Mouse (Mus musculus) hindbrain, embryonic 12.5 days (tissue): ENCODE measurements around the gene Clptm1l. TPM values are rescaled to one million over a fixed set of nuclear protein-coding genes. Genes with fewer than 3 reads are reported as not detected.
A peak's percentile ranks its signal among the peaks of the same experiment; 100 is the strongest.

Experiments used
- ATAC-seq: fragments of 200-750 bp; cut with Nextera tagmentation; 2 replicates; pipeline ENCODE4 v1.8.0; 2017; ENCODE audit warnings: moderate TSS enrichment; ENCODE audit not compliant: low FRiP score
- H3K27ac ChIP-seq: fragments of 300-500 bp; sonication (generic); 2 replicates; pipeline ENCODE4 v1.5.1; 2016; ENCODE audit warnings: mild to moderate bottlenecking
- H3K27me3 ChIP-seq: fragments of 300-500 bp; sonication (generic); 2 replicates; pipeline ENCODE4 v1.6.1; 2016; ENCODE audit warnings: mild to moderate bottlenecking
- H3K36me3 ChIP-seq: fragments of 300-500 bp; sonication (generic); 2 replicates; pipeline ENCODE4 v1.6.1; 2016; ENCODE audit warnings: mild to moderate bottlenecking
- H3K4me1 ChIP-seq: fragments of 300-500 bp; sonication (generic); 2 replicates; pipeline ENCODE4 v1.6.1; 2016
- H3K4me2 ChIP-seq: fragments of 300-500 bp; sonication (generic); replicated peaks from 2 replicates; pipeline ENCODE4 v1.6.1; 2016; ENCODE audit warnings: mild to moderate bottlenecking
- H3K4me3 ChIP-seq: fragments of 300-500 bp; sonication (generic); 2 replicates; pipeline ENCODE4 v1.5.1; 2016; ENCODE audit warnings: mild to moderate bottlenecking
- H3K9ac ChIP-seq: fragments of 300-500 bp; sonication (generic); 2 replicates; pipeline ENCODE4 v1.6.1; 2016; ENCODE audit warnings: mild to moderate bottlenecking, moderate library complexity
- H3K9me3 ChIP-seq: fragments of 300-500 bp; sonication (generic); replicated peaks from 2 replicates; pipeline ENCODE4 v1.6.1; 2016; ENCODE audit warnings: mild to moderate bottlenecking
- WGBS: fragments of 180-500 bp; shearing (Covaris S2); methylation state at CpG from one replicate; pipeline ENCODE4 v1.1.7; 2016; 5-methylcytosine and 5-hydroxymethylcytosine counted together
- polyA plus RNA-seq: library from polyadenylated mRNA; unstranded; fragments of >200 nt; fragmentation: Nextera tagmentation; extraction: Ambion mirVana; gene quantifications from 2 replicates; pipeline ENCODE4 v1.2.1, GENCODE M21; 2016

The Clptm1l gene
- polyA plus RNA-seq, 1 experiment from 2014 or later, result 127 TPM

DNA sequence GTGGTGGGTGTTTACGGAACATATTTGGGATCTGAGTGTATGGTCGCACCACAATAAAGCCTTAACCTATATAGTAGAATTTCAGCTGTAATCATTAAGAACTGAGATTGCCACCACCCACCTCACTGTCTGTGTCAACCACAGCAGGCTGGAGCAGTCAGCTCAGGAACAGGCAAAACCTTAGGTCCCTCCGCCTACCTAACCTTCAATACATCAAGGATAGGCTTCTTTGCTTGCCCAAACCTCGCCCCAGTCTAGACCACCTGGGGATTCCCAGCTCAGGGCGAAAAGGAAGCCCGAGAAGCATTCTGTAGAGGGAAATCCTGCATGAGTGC, 22.6 kb downstream of the Clptm1l start:
- Histone ChIP-seq H3K4me3 (peak overlapping the region; percentile 55), H3K9me3 (no peaks in the 10 kb centered on the region), H3K9ac (peak overlapping the region; percentile 73), H3K4me1 (peaks cover 19% of the 10 kb centered on the region), H3K27me3 (peaks cover 4% of the 10 kb centered on the region; the same call in 1 of the 2 replicates), H3K36me3 (peaks cover 11% of the 10 kb centered on the region), H3K27ac (no peak overlapping the region), H3K4me2 (peak overlapping the region; percentile 89)
- peak; percentile 51; the same call in 1 of the 2 replicates for ATAC-seq
- 46% methylated on average over 6 of the region's 6 CpGs for WGBS

DNA sequence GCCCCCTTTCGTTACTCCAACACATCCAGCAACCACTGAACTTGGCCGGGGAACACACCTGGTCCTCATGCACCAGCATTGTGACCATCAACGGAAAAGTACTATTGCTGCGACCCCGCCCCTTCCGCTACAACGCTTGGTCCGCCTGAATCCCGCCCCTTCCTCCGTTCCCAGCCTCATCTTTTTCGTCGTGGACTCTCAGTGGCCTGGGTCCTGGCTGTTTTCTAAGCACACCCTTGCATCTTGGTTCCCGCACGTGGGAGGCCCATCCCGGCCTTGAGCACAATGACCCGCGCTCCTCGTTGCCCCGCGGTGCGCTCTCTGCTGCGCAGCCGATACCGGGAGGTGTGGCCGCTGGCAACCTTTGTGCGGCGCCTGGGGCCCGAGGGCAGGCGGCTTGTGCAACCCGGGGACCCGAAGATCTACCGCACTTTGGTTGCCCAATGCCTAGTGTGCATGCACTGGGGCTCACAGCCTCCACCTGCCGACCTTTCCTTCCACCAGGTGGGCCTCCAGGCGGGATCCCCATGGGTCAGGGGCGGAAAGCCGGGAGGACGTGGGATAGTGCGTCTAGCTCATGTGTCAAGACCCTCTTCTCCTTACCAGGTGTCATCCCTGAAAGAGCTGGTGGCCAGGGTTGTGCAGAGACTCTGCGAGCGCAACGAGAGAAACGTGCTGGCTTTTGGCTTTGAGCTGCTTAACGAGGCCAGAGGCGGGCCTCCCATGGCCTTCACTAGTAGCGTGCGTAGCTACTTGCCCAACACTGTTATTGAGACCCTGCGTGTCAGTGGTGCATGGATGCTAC, 23.1 kb downstream of the Clptm1l start, which contains the start of gene Tert:
Gene Tert, plus strand, starts transcription at position 167 of the 805 bp plus-strand sequence.
- Histone ChIP-seq H3K36me3 (peaks cover 6% of the 10 kb centered on the region; the same call in 1 of the 2 replicates), H3K9me3 (no peaks in the 10 kb centered on the region), H3K4me1 (peaks cover 19% of the 10 kb centered on the region), H3K27me3 (peaks cover 4% of the 10 kb centered on the region; the same call in 1 of the 2 replicates), H3K4me3 (peak within 1 kb of the TSS; percentile 55), H3K9ac (peak within 1 kb of the TSS; percentile 73), H3K4me2 (peak within 1 kb of the TSS; percentile 89), H3K27ac (no peak within 1 kb of the TSS)
- WGBS, result 11% methylated on average over 47 of the region's 47 CpGs
- peak; percentile 88 for ATAC-seq

DNA sequence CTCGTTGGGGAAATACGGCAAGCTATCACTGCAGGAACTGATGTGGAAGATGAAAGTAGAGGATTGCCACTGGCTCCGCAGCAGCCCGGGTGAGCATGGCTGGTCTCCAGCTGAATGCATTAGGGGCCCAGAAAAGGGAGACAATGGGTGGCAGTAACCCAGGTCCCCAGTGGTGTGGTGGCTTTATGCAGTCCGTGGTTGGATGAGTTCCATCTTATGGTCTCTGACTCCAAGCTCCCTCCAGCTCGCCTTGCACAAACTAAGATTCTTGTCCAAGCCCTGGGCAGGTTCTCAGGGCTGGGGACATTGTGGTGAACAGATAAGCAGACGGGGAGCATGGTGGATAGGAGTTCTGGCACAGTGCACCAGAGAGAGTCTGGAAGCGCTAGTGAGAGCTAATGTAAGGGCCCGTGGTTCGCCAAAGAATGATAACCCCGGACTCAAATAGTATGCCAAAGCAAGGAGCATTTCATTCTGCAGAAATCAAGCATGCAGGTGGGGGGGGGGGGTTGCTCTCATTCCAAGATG, 24.8 kb downstream of the Clptm1l start:
- WGBS, result 88% methylated on average over 11 of the region's 11 CpGs
- Histone ChIP-seq H3K9ac (no peak overlapping the region), H3K4me1 (peaks cover 19% of the 10 kb centered on the region), H3K27ac (no peak overlapping the region), H3K36me3 (peaks cover 1% of the 10 kb centered on the region; the same call in 1 of the 2 replicates), H3K4me3 (no peak overlapping the region), H3K27me3 (peaks cover 4% of the 10 kb centered on the region; the same call in 1 of the 2 replicates), H3K9me3 (no peaks in the 10 kb centered on the region), H3K4me2 (no peak overlapping the region)
- no peak for ATAC-seq

DNA sequence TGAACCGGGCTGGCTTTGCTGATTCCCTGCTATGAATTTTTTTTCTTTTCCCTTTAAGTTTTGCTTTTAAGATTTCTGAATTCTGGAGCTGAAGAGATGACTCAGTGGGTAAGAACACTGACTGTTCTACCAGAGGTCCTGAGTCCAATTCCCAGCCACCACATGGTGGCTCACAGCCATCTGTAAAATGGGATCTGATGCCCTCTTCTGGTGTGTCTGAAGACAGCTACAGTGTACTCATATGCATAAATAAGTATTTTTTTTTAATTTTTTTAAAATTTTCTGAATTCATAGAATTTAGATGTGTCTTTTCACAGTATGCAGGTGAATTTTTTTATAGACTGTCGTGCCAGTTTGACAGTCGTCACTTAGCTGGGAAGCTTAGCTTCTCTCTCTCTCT, 28.0 kb downstream of the Clptm1l start:
- ATAC-seq, result no peak
- Histone ChIP-seq H3K27ac (no peak overlapping the region), H3K27me3 (no peaks in the 10 kb centered on the region), H3K4me2 (no peak overlapping the region), H3K9me3 (no peaks in the 10 kb centered on the region), H3K36me3 (peaks cover 14% of the 10 kb centered on the region; the same call in 1 of the 2 replicates), H3K4me3 (no peak overlapping the region), H3K4me1 (peaks cover 16% of the 10 kb centered on the region), H3K9ac (no peak overlapping the region)
- 95% methylated on average over 3 of the region's 3 CpGs for WGBS

DNA sequence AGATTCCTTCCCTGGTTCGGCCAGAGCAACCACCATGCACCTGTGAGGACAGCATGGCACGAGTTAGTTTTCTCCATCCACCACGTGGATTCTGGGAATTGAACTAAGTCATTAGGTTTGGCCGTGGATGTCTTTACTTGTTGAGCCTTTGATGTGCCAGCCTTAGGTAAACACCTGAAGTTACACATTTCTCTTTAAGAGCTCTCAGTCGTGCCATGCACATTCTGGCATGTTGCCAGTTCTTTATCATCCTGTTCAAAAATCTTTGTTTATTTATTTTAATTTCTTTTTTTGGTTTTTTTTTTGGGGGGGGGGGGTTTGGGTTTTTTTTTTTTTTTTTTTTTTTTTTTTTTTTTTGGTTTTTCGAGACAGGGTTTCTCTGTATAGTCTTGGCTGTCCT, 34.0 kb downstream of the Clptm1l start:
- Histone ChIP-seq H3K4me2 (no peak overlapping the region), H3K27ac (no peak overlapping the region), H3K9me3 (no peaks in the 10 kb centered on the region), H3K36me3 (peaks cover 14% of the 10 kb centered on the region; the same call in 1 of the 2 replicates), H3K4me3 (no peak overlapping the region), H3K27me3 (no peaks in the 10 kb centered on the region), H3K4me1 (no peaks in the 10 kb centered on the region), H3K9ac (no peak overlapping the region)
- no peak for ATAC-seq
- WGBS, result 81% methylated on average over 5 of the region's 6 CpGs

DNA sequence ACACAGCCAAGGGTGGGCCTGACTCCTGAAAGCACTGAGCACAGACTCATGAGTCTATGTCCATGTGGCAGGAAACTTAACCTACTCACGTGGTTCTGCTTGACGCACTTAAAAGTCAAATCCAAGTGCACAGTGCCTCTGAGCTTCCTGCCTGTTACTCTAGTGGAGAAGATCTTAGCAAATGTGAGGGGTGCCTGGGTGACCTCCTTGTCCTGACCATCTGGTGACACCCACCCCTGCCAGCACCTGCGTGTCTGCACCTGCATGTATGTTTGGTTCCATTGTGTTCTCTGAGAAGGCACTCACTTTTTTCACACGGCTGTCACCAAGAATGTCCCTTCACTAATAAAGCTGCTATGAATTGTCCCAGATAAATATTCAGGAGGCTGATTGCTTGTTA, 37.5 kb downstream of the Clptm1l start:
- H3K27me3 ChIP-seq, result no peaks in the 10 kb centered on the region
- ATAC-seq, result no peak
- WGBS, result 86% methylated on average over 4 of the region's 4 CpGs

DNA sequence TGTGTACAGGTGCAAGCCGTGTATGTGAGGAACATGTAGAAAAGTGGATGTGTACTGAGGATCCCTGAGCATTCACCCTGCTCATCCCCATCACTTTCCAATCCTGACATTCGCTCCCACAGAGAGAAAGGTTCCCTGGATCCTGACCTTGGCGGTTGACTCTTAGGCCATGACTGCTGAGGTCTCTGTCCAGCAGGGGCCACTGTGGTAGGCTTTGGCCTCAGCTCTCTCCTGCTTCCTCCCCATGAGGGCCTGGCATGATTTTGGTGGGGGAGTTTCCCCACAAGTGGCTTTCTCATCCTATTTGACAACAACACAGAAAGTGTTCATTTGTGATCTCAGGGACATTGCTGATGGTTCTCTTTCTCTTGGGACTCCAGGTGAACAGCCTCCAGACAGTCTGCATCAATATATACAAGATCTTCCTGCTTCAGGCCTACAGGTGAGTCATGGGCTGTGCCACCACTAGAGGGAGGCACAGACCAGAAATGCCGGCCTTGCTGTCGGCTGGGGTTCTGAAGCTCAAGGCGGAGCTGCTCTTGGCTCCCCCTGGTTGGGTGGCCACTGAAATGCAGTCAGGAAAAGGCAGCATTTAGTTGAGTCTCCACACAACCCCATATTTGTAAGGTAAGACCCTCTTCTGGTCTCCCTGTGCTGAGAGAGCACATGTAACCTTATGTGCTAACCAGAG, 42.7 kb downstream of the Clptm1l start:
- no peak overlapping the region for H3K9ac ChIP-seq
- no peaks in the 10 kb centered on the region for H3K9me3 ChIP-seq
- no peak overlapping the region for H3K27ac ChIP-seq
- no peaks in the 10 kb centered on the region for H3K4me1 ChIP-seq
- H3K36me3 ChIP-seq, result peaks cover 25% of the 10 kb centered on the region
- ATAC-seq, result no peak
- 41% methylated on average over 6 of the region's 6 CpGs for WGBS
- H3K4me2 ChIP-seq, result no peak overlapping the region
- no peak overlapping the region for H3K4me3 ChIP-seq
- H3K27me3 ChIP-seq, result no peaks in the 10 kb centered on the region

More for the DNA sequence above, 37.5 kb downstream of the Clptm1l start:
- Histone ChIP-seq H3K9ac (no peak overlapping the region), H3K4me2 (no peak overlapping the region), H3K36me3 (peaks cover 6% of the 10 kb centered on the region; the same call in 1 of the 2 replicates), H3K4me3 (no peak overlapping the region), H3K27ac (no peak overlapping the region), H3K9me3 (no peaks in the 10 kb centered on the region), H3K4me1 (no peaks in the 10 kb centered on the region)

DNA sequence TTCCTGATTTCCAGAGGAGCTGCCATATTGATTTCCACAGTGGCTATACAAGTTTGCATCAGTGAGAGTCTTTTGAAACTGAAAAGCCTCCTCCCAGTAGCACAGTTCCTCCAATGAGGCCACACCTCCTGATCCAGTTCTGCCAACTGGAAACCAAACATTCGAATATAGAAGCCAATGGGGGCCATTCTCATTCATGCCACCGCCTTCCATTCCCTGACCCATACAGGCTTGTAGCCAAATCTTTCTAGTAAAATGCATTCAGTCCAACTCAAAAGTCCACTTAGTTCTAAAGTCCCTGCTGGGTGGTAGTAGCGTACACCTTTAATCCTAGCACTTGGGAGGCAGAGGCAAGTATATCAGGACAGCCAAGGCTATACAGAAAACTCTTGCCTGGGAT, 49.5 kb downstream of the Clptm1l start:
- no peaks in the 10 kb centered on the region for H3K4me1 ChIP-seq
- H3K27ac ChIP-seq, result no peak overlapping the region
- H3K4me3 ChIP-seq, result no peak overlapping the region
- H3K9me3 ChIP-seq, result no peaks in the 10 kb centered on the region
- ATAC-seq, result no peak
- WGBS, result 87% methylated on average over 3 of the region's 3 CpGs
- H3K4me2 ChIP-seq, result no peak overlapping the region
- no peaks in the 10 kb centered on the region for H3K27me3 ChIP-seq
- H3K9ac ChIP-seq, result no peak overlapping the region
- peaks cover 9% of the 10 kb centered on the region; the same call in 1 of the 2 replicates for H3K36me3 ChIP-seq

DNA sequence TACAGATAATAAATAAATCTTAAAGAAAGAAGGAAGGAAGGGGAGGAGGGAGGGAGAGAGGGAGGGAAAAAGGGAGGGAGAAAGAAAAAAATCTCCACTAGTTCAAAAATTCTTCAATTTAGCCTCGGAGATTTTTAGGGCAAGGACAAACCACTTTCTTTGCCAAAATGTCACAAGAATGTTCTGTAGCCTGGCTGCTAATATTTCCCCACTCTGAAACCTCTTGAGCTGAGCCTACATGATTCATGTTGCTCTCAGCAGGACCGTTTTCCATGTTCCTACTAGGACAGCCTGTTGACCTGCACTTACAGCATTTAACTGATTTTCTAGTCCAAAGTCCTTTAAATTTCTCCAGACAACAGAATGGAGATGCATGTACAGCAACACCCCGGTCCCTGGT, 51.2 kb downstream of the Clptm1l start:
- 78% methylated on average over 3 of the region's 3 CpGs for WGBS
- Histone ChIP-seq H3K27ac (no peak overlapping the region), H3K9ac (no peak overlapping the region), H3K27me3 (no peaks in the 10 kb centered on the region), H3K4me2 (no peak overlapping the region), H3K4me1 (no peaks in the 10 kb centered on the region), H3K9me3 (no peaks in the 10 kb centered on the region), H3K4me3 (no peak overlapping the region), H3K36me3 (no peaks in the 10 kb centered on the region)
- no peak for ATAC-seq

DNA sequence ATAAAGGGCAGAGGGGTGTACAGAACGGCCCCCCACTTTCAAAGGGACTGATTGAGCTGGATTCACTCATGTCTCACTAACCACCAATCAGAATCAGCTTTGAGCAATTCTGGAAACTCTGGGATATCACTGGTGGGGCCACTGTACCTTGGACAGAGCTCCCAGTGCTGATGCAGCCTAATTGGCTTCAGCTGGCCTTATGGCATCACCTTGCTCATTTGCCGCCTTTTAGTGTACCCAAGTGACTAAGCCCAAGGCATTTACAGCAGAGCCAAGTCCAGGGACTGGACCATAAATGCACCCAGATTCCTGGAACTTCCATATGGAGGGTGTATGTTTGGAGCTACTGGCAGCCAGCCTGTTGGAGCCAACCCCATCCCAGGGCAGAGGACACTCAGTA, 55.1 kb downstream of the Clptm1l start:
- Histone ChIP-seq H3K4me1 (no peaks in the 10 kb centered on the region), H3K27me3 (no peaks in the 10 kb centered on the region), H3K4me2 (no peak overlapping the region), H3K4me3 (no peak overlapping the region), H3K9ac (no peak overlapping the region), H3K27ac (no peak overlapping the region), H3K36me3 (no peaks in the 10 kb centered on the region), H3K9me3 (no peaks in the 10 kb centered on the region)
- ATAC-seq, result no peak
- WGBS, result 49% methylated on average over 2 of the region's 2 CpGs

DNA sequence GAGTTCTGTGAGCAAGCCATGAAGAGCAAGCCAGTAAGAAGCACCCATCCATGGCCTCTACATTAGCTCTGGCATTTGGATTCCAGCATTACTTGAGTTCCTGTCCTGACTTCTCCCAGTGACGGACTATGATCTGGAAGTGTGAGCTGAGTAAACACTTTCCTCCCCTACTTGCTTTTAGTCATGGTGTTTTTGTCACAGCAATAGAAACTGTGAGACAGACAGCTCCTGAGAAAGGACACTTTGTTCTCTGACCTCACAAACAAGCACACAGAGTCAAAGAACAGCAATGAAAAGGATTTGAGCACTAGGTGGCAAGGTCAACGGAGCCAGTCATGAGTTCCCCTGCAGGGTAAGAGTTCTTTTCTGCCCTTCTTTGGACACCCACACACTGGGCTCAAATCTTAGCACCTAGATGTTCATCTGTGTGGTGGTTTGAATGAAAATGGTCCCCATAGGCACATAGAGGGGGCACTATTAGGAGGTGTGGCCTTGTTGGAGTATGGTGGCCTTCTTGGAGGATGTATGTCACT, 56.4 kb downstream of the Clptm1l start:
- H3K27ac ChIP-seq, result no peak overlapping the region
- H3K4me2 ChIP-seq, result no peak overlapping the region
- H3K9me3 ChIP-seq, result no peaks in the 10 kb centered on the region
- H3K36me3 ChIP-seq, result no peaks in the 10 kb centered on the region
- no peak for ATAC-seq
- H3K27me3 ChIP-seq, result no peaks in the 10 kb centered on the region
- no peak overlapping the region for H3K9ac ChIP-seq
- 64% methylated on average over 2 of the region's 2 CpGs for WGBS
- H3K4me1 ChIP-seq, result no peaks in the 10 kb centered on the region
- no peak overlapping the region for H3K4me3 ChIP-seq
